Mouse (Mus musculus) gastrocnemius, postnatal 10 days (tissue): Measurements from ENCODE around the gene Fcrla. TPM values are rescaled to one million over a fixed set of nuclear protein-coding genes. Genes with fewer than 3 reads are reported as not detected.
A peak's percentile ranks its signal among the peaks of the same experiment; 100 is the strongest.

Source experiments
- DNase-seq: peaks from one replicate; pipeline ENCODE4 v3.0.0; 2021; ENCODE audit warnings: mixed read lengths
- total RNA-seq, 2 experiments: library from RNA; stranded (reverse); gene quantifications; 2 replicates each; pipeline ENCODE4 v1.2.3; 2021

Gene Fcrla
- total RNA-seq, 2 experiments from 2014 or later = 0.28 to 1.8 TPM

- peak; percentile 77 for DNase-seq
Observed at GRCm38 (mm10) chr1:170884978-170885561, 42.3 kb downstream of the Fcrla start, which contains the start of the genes Gm26620 and Dusp12. Gene Gm26620, plus strand, starts transcription at chr1:170885065. Gene Dusp12, minus strand, starts transcription at chr1:170885540.

- DNase-seq = no peak
Observed at GRCm38 (mm10) chr1:170884390-170884789, 43.0 kb downstream of the Fcrla start.

- DNase-seq = no peak
Observed at GRCm38 (mm10) chr1:170882915-170883485, 44.4 kb downstream of the Fcrla start.

- no peak for DNase-seq
Observed at GRCm38 (mm10) chr1:170876906-170877305, 50.5 kb downstream of the Fcrla start.

- no peak for DNase-seq
Observed at GRCm38 (mm10) chr1:170875676-170876075, 51.7 kb downstream of the Fcrla start.

GRCm38 (mm10) chr1:170871961-170872360 is 55.4 kb downstream of the Fcrla start:
- DNase-seq = no peak

GRCm38 (mm10) chr1:170871402-170871801 is 56.0 kb downstream of the Fcrla start:
- no peak for DNase-seq

- DNase-seq = no peak
Observed at GRCm38 (mm10) chr1:170868905-170869283, 58.5 kb downstream of the Fcrla start.

GRCm38 (mm10) chr1:170868107-170868904 is 59.1 kb downstream of the Fcrla start:
- peak; percentile 27 for DNase-seq

- peak; percentile 95 for DNase-seq
Observed at GRCm38 (mm10) chr1:170867691-170868105, 59.7 kb downstream of the Fcrla start, which contains the start of gene Atf6. Gene Atf6, minus strand, starts transcription at chr1:170867771.

Other genes with a start within 250 kb of the Fcrla start
- gene Atf6, start 59.8 kb downstream of the Fcrla start, total RNA-seq = 10 to 100 TPM; 17.2 to 17.5 TPM
- under 1 TPM; 0.45 to 0.80 TPM for gene Gm26620, start 42.5 kb downstream of the Fcrla start, total RNA-seq
- gene Dusp12, start 42.0 kb downstream of the Fcrla start, total RNA-seq = 1 to 10 TPM; 7.5 to 9.7 TPM
- gene Fcrlb, start 14.6 kb downstream of the Fcrla start, total RNA-seq = not detected
- gene Fcgr2b, start 49.0 kb upstream of the Fcrla start, total RNA-seq = 1 to 10 TPM; 6.2 to 6.9 TPM
- under 1 TPM; 0.19 to 0.41 TPM for gene Fcgr4, start 91.3 kb upstream of the Fcrla start, total RNA-seq
- gene Fcgr3, start 137.4 kb upstream of the Fcrla start, total RNA-seq = 1 to 10 TPM; 9.3 to 9.4 TPM
- gene Cfap126, start 186.3 kb upstream of the Fcrla start, total RNA-seq = 1 to 10 TPM; 1.2 to 1.8 TPM
- 100 to 1,000 TPM; 568 to 707 TPM for gene Sdhc, start 223.0 kb upstream of the Fcrla start, total RNA-seq
- 100 to 1,000 TPM; 478 to 752 TPM for gene Mpz, start 223.1 kb upstream of the Fcrla start, total RNA-seq